Mouse (Mus musculus) left cerebral cortex, adult 2 months (tissue): Measurements from ENCODE around the gene Gm42742. TPM values are rescaled to one million over a fixed set of nuclear protein-coding genes. Genes with fewer than 3 reads are reported as not detected.
A peak's percentile ranks its signal among the peaks of the same experiment; 100 is the strongest.

Source experiments
- DNase-seq, 2 experiments: peaks; one replicate each; pipeline ENCODE4 v3.0.0; 2021 to 2022; ENCODE audit warnings: low spot score in 2 of 2, mixed read lengths in 1 of 2; ENCODE audit errors: extremely low spot score in 1 of 2
- H3K27ac ChIP-seq: fragments of 200-600 bp; 2 replicates; pipeline ENCODE4 v1.8.1; 2022
- H3K4me3 ChIP-seq: fragments of 200-600 bp; 2 replicates; pipeline ENCODE4 v1.8.1; 2022
- CTCF ChIP-seq: fragments of 200-600 bp; IDR thresholded peaks from 2 replicates; pipeline ENCODE4 v1.8.1; 2022; ENCODE audit warnings: antibody characterized with exemption, mild to moderate bottlenecking, moderate library complexity
- intact Hi-C: fragments of 180-260 bp; cut with DNase I; formaldehyde crosslinking; loops from one replicate; pipeline ENCODE4 v1.15.1; 2025
- total RNA-seq, 2 experiments: library from RNA; stranded (reverse); gene quantifications; 2 replicates each; pipeline ENCODE4 v1.2.3; 2021

Gene Gm42742
- total RNA-seq, 2 experiments from 2014 or later: 61.0 to 66.3 TPM

DNA sequence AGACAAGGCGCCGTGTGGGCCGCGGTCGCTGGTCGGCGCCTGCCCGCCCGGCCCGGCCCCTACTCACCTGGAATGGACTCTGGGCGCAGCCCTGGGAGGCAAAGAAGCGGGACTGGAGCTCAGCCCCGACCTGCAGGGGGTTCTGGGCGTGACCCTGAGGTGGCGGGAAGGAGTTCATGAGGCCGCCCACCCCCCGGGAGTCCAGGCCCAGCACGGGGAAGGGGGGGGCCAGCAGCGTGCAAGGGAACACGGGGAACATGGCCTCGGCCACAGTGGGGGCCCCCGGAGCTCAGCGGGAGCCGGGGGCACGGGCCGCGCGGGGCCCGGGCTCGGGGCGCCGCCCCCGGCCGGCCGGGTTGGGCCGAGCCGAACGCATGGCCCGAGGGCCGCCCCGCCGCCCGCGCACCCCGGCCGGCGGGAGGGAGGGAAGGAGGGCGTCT, 5.3 kb upstream of the Gm42742 start:
- TF ChIP-seq CTCF: no peak
- H3K4me3 ChIP-seq: peak overlapping the region; percentile 56
- intact Hi-C loops: loop anchor here (2.0 to 5.0 kb wide), 2 partner anchors 75 to 144 kb away; partner anchors contain the start of genes Sez6l2 and Taok2
- peak; percentile 62 to 69 for DNase-seq
- peak overlapping the region; percentile 97 for H3K27ac ChIP-seq

DNA sequence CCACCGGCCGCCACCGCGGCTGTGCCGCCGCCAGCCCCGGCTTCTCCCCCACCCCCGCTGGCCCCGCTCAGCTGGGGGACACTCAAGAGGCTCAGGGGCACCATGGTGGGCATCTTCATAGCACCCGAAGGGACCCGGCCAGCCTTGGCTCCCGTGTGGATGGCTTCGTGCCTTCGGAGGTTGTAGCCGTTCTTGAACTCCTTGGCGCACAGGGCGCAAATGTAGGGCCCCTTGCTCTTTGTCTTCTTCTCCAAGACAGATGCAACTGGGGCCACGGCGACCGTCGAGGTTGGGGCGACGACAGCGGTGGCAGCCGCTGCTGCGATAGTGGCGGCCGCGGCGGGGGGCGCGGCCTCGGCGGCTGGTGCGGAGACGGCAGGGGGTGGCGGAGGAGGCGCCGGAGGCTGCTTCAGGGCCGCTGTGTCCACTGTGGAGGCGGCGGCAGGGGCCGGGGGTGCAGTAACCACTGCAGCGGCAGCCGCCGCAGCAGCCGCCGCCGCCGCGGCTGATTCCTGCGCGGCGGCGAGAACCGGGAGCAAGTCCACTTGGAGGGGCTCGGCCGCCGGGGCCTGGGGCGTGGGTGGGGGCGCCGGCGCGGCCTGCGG, 4.8 kb upstream of the Gm42742 start:
- H3K27ac ChIP-seq: peak overlapping the region; percentile 97
- H3K4me3 ChIP-seq: peak overlapping the region; percentile 56
- TF ChIP-seq CTCF: no peak
- intact Hi-C loops: loop anchor here (2.0 to 5.0 kb wide), 2 partner anchors 75 to 143 kb away; partner anchors contain the start of genes Sez6l2 and Taok2
- DNase-seq: peak; percentile 47 to 52

GRCm38 (mm10) chr7:127024755-127025555, 4.1 kb upstream of the Gm42742 start:
- TF ChIP-seq CTCF: peak; percentile 45
- peak; percentile 78 for DNase-seq
- peak overlapping the region; percentile 97 for H3K27ac ChIP-seq
- intact Hi-C loops: loop anchor here (5.0 kb wide), 2 partner anchors 143 to 203 kb away; partner anchors contain the start of gene Taok2
- peak overlapping the region; percentile 56 for H3K4me3 ChIP-seq

- TF ChIP-seq CTCF: no peak
- Histone ChIP-seq H3K27ac (peak overlapping the region; percentile 97), H3K4me3 (peak overlapping the region; percentile 56)
- intact Hi-C loops: loop anchor here (5.0 kb wide), 1 partner anchor 202 kb away; no protein-coding TSS in a partner anchor
- no peak for DNase-seq
Measured at GRCm38 (mm10) chr7:127023896-127024690, 3.2 kb upstream of the Gm42742 start.

- H3K27ac ChIP-seq: peak overlapping the region; percentile 95
- no peak for TF ChIP-seq CTCF
- peak in 1 of 2 experiments; percentile 19 for DNase-seq
- peak overlapping the region; percentile 56 for H3K4me3 ChIP-seq
- intact Hi-C loops: loop anchor here (5.0 kb wide), 1 partner anchor 201 kb away; no protein-coding TSS in a partner anchor
Measured at GRCm38 (mm10) chr7:127023272-127023691, 2.4 kb upstream of the Gm42742 start.

GRCm38 (mm10) chr7:127022528-127023271, 1.8 kb upstream of the Gm42742 start:
- no peak for DNase-seq
- intact Hi-C loops: loop anchor here (5.0 kb wide), 1 partner anchor 200 kb away; no protein-coding TSS in a partner anchor
- no peak overlapping the region for H3K4me3 ChIP-seq
- peak overlapping the region; percentile 95 for H3K27ac ChIP-seq
- TF ChIP-seq CTCF: no peak

- H3K4me3 ChIP-seq: peak overlapping the region; percentile 69
- no peak for TF ChIP-seq CTCF
- DNase-seq: no peak
- intact Hi-C loops: loop anchor here (5.0 kb wide), 1 partner anchor 200 kb away; no protein-coding TSS in a partner anchor
- peak overlapping the region; percentile 95 for H3K27ac ChIP-seq
Measured at GRCm38 (mm10) chr7:127021563-127022527, 948 bp upstream of the Gm42742 start.

DNA sequence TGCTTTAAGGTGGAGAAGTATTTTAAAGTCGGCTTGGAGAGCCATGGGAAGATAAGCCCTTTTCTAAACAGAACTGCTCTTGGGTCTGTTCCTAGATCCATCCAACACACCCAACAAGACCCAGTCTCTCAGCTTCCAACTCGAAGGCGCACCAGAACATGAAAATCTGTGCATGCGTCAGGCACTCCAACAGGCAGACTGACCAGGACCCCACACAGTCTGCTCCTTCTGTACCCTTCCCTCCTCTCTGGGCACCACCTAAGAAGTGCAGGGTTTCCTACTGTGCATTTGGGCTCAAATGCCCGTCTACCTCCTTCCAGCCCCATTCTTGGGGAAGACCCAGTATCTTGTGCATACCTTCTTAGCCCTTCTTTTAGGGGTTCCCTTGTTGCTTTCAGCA, 406 bp downstream of the Gm42742 start:
- DNase-seq: peak in 1 of 2 experiments; percentile 32
- intact Hi-C loops: loop anchor here (5.0 kb wide), 1 partner anchor 198 kb away; no protein-coding TSS in a partner anchor
- peak overlapping the region; percentile 69 for H3K4me3 ChIP-seq
- peak overlapping the region; percentile 95 for H3K27ac ChIP-seq
- no peak for TF ChIP-seq CTCF

GRCm38 (mm10) chr7:127020031-127020430, 866 bp downstream of the Gm42742 start:
- no peak for TF ChIP-seq CTCF
- Histone ChIP-seq H3K4me3 (peak overlapping the region; percentile 69), H3K27ac (peak overlapping the region; percentile 95)
- peak; percentile 23 to 33 for DNase-seq
- intact Hi-C loops: loop anchor here (5.0 kb wide), 1 partner anchor 198 kb away; no protein-coding TSS in a partner anchor
